10 mouse cellular contexts compared by ENCODE assay signal in the genomic region with DNA sequence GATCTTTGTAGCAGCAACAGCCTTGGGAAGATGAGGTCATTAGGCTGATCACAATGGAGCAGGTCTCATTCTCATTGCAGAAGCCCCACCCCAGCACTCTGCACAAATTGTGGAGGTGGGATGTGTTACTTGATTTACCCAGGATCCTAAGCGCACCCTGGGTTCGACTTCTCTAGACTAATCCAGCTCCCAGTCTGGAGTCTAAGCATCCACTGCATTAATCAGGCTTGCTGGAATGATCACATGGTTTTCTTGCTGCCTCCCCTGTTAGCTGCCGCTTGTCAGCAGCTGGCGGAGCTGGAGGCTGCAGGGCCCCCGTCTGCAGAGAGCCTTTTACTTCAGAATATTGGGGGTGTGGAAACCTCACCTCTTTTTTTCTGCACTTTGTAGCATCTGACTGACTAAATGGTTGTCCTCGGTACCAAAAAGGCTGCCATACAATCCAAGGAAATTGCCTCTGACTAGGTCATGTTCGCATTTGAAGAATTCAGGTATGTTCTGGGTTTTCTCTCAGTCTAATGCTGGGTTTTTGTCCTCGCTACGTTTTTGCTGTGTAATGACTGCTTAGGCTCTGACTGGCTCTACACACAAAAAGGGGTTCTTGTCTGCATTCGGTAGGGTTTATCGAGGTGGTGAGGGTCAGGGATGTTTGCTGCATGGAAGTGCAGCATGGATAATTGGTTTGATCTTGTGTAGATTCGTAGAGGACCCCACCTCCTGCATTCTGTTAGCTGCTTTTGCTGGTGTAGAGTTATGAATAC. TPM values are rescaled to one million over a fixed set of nuclear protein-coding genes. Genes with fewer than 3 reads are reported as not detected.
DNase-seq lines count a peak whose midpoint lies in the region; ATAC-seq lines count a peak whose summit lies in the region.
"Had no signal": no experiment of that assay in that cellular context is flagged by ENCODE, and none has a peak within 500 bp of the region (broad histone marks: within the 10 kb centered on the region; RNA-seq: fewer than 3 reads in every experiment).

No protein-coding gene starts in this region.

- H3K36me3 ChIP-seq in midbrain, embryonic 11.5 days (ENCODE audit: control insufficient read depth, insufficient read depth, low read length), result no peaks in the 10 kb centered on the region
- no peaks in the 10 kb centered on the region for H3K36me3 ChIP-seq in stomach, embryonic 15.5 days
- H3K36me3 ChIP-seq: kidney, embryonic 15.5 days had no signal

- 22% methylated on average over 12 of the region's 12 CpGs for WGBS in midbrain, embryonic 11.5 days
- 49% methylated on average over 12 of the region's 12 CpGs for WGBS in stomach, embryonic 15.5 days

- intact Hi-C loops in left cerebral cortex, postnatal 4 days (cut with DNase I), result no loop called here

- H3K9me3 ChIP-seq in midbrain, embryonic 11.5 days (ENCODE audit: control insufficient read depth, low read length), result no peaks in the 10 kb centered on the region
- H3K9me3 ChIP-seq in stomach, embryonic 15.5 days, result no peaks in the 10 kb centered on the region
- H3K9me3 ChIP-seq: kidney, embryonic 15.5 days had no signal

- H3K9ac ChIP-seq in midbrain, embryonic 11.5 days (ENCODE audit: low read length), result peak overlapping the region; percentile 18; the same call in 1 of the 2 replicates
- H3K9ac ChIP-seq in stomach, embryonic 15.5 days, result no peak overlapping the region
- H3K9ac ChIP-seq: kidney, embryonic 15.5 days had no signal

- peak overlapping the region; percentile 24 for H3K4me2 ChIP-seq in midbrain, embryonic 11.5 days
- no peak overlapping the region for H3K4me2 ChIP-seq in stomach, embryonic 15.5 days
- H3K4me2 ChIP-seq: kidney, embryonic 15.5 days had no signal

- ATAC-seq in midbrain, embryonic 11.5 days (ENCODE audit: low FRiP score), result peak; percentile 87
- ATAC-seq in stomach, embryonic 15.5 days (ENCODE audit: insufficient read depth, low FRiP score, low read depth), result no peak

- H3K4me3 ChIP-seq in midbrain, embryonic 11.5 days (ENCODE audit: low read depth, low read length), result 0 out of 2 replicates have a peak overlapping the region, but pooled peaks have one; percentile 5
- no peak overlapping the region for H3K4me3 ChIP-seq in stomach, embryonic 15.5 days (replicated peaks)
- H3K4me3 ChIP-seq: kidney, embryonic 15.5 days had no signal

- no peaks in the 10 kb centered on the region for H3K27me3 ChIP-seq in midbrain, embryonic 11.5 days (ENCODE audit: control insufficient read depth, insufficient read depth, low read length)
- H3K27me3 ChIP-seq in stomach, embryonic 15.5 days (replicated peaks), result no peaks in the 10 kb centered on the region
- H3K27me3 ChIP-seq: kidney, embryonic 15.5 days had no signal

- peak; percentile 44 for DNase-seq in left cerebral cortex, adult 11 months (ENCODE audit: low spot score)
- DNase-seq in left cerebral cortex, postnatal 4 days, result no peak
- peak; percentile 35 to 42 for DNase-seq in frontal cortex, postnatal 36 days (ENCODE audit: low spot score in 2 of 2)
- peak; percentile 87 for DNase-seq in midbrain, embryonic 11.5 days (ENCODE audit: low spot score, missing footprints)
- DNase-seq in cerebellum, adult 9-11 months, result no peak
- no peak for DNase-seq in kidney, adult 9 months
- DNase-seq in lung, postnatal 25 days (ENCODE audit: low spot score), result no peak

- peak overlapping the region; percentile 30 for H3K27ac ChIP-seq in midbrain, embryonic 11.5 days (ENCODE audit: low read depth, low read length)
- peak overlapping the region; percentile 21; the same call in 1 of the 2 replicates for H3K27ac ChIP-seq in stomach, embryonic 15.5 days
- H3K27ac ChIP-seq: kidney, embryonic 15.5 days had no signal

- H3K4me1 ChIP-seq in midbrain, embryonic 11.5 days (ENCODE audit: control insufficient read depth, insufficient read depth, low read length), result peaks cover 33% of the 10 kb centered on the region
- H3K4me1 ChIP-seq in stomach, embryonic 15.5 days, result peaks cover 22% of the 10 kb centered on the region; the same call in 1 of the 2 replicates

RNA-seq across cellular contexts. Expression of gene Evl, which starts 51.2 kb away (rescaled TPM):
- 100 to 1,000 TPM; 585 to 625 TPM for total RNA-seq in left cerebral cortex, postnatal 4 days (2021)
- 102 and 119 TPM in 2 replicates for polyA plus RNA-seq in midbrain, embryonic 11.5 days (2014; fragmentation: Nextera tagmentation; extraction: Ambion mirVana)
- 48.3 and 59.1 TPM in 2 replicates for polyA plus RNA-seq in stomach, embryonic 15.5 days (2015; fragmentation: Nextera tagmentation; extraction: Ambion mirVana)
- total RNA-seq: MEL had no signal

Comparison
In these comparisons a context has a peak if more than half of its experiments do, and no peak if none do; other contexts are left out.
1. DNase-seq: peak in left cerebral cortex, adult 11 months (single experiment), frontal cortex, postnatal 36 days (2 of 2) and midbrain, embryonic 11.5 days (single experiment); none in left cerebral cortex, postnatal 4 days (single experiment), cerebellum, adult 9-11 months (single experiment), kidney, adult 9 months (single experiment) and lung, postnatal 25 days (single experiment).